Mouse (Mus musculus) spleen, postnatal 14 days (tissue): ENCODE data around the gene Stoml1.

ENCODE experiments used
- DNase-seq, 2 experiments: peaks; one replicate each; pipeline ENCODE4 v3.0.0; 2021 to 2022; ENCODE audit warnings: low spot score in 2 of 2

Gene Stoml1

DNA sequence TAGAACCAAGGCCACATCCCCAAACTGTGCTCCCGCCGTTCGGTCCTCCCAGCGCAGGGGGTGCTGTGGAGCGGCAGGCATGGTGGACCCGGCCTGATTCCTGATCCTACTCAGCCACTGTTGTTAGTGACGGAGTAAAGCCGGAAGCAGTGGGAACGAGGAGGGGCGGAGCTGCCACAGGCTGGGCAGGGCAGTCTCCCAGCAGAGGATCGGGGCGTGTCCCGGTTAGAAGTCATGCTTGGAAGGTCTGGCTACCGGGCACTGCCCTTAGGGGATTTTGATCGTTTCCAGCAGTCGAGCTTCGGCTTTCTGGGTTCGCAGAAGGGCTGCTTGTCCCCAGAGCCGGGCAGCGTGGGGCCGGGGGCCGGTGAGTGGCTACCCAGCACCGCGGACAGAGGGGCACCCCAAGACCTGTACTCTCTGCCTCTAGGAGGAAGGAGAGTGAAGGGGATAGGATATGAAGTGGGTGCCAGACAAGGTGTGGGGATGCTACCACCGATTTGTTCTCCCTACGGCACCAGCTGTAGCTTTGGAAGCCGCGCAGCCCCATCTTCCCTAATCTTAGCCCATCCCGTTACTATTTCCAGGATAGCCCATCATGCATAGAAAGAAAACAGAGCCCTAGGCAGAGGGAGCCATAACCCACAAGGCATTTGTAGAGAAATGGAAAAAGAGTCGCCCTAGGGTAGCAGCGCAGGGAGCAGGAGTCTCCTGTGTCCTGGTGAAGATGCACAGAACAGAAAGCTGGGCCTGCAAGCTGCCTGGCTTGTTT is at the start of gene Stoml1:
Stoml1 (plus strand) TSS at position 132 of the 772 bp plus-strand sequence.
- peak; percentile 87 to 93 for DNase-seq

DNA sequence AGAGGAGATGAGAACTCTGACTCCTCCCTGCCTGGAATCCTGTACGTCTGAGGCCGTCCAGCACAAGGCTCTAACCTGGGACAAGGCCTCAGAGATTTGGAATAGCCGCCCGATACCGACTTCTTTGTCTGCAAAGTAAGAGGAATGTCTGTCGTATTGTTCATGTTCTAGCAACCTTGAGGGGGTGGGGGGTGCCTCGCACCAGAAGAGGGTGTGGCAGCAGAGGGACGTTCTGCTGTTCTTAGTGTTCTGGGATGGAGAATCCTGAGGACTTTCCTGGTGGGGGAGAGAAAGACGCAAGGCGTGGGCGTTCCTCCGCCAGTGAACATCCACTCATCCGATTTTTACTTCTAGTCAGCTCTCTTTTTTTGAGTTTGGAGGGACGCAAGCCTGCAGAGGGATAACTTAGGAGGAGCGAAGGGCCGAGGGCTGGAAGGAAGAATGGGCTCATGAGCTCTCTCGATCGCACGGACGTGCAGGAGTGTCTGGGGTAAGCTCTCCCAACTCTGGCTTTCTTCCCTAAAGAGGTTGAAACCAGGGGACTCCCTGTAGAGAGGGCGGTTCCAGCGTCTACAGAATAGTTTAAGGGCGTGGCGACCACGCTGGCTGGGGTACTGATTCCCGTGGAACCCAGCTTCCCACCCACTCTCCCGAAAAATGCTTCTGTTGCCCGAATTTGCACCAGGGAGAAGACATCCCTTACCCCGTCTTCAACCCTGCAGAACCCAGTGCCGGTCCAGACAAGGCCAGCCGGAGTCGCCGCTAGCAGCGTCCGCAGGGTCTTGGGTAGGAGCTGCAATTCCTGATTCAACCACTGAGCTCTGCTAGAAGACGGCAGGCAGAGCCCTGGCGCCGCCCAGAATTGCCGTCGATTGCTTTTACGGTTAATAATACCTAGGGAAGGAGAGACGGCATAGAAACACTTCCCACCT is 49.2 kb upstream of the Stoml1 start, which contains the start of the genes Islr and Islr2:
Islr (minus strand) TSS at position 791 of the 932 bp plus-strand sequence.
Islr2 (minus strand) TSS at position 804 of the 932 bp plus-strand sequence.
- DNase-seq, result peak in 1 of 2 experiments; percentile 68

DNA sequence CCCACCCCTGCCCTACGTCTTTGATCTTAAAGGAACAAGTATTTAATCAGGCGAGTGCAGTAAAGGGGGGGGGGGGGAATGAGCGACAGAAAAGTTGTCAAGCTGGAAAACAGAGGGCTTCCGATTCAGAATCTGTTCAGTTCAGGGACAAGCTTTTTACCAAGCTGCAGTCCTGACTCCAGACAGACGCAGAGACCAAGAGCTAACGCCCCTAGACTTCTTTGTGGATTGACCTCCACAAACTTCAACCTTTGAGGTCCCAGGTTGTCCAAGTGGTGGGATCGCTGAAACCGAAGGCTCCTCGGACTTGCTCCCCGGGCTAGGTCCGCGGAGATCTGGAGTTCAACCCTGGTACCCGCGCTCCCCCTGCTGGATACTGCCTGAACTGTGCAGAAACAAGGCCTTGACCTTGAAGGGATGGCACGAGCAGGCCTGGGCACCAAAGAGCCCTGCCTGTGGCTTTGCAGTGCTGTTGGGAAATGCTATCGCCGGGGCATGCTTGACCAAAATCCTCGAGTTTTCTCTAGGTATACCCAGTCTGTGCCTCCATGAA is 48.4 kb upstream of the Stoml1 start:
- peak; percentile 90 to 95 for DNase-seq

DNA sequence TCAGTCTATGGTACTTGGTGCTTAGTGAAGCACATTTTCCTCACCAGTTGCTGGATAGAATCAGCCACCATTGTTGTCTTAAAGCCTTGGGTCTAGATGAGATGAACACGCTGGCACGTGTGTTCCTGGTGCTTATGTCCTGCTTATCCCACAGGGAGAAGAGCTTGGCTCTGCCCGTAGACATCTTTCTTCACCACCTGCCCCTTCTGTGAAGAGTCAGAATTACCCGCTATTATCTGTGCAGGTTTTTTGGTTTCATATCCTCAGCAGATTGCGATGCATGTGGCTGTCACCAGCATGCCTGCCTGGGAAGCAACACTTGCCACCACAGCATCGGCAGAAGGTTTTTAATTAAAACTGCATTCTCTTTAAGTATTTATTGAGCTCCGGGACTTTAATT is 47.0 kb upstream of the Stoml1 start:
- no peak for DNase-seq

DNA sequence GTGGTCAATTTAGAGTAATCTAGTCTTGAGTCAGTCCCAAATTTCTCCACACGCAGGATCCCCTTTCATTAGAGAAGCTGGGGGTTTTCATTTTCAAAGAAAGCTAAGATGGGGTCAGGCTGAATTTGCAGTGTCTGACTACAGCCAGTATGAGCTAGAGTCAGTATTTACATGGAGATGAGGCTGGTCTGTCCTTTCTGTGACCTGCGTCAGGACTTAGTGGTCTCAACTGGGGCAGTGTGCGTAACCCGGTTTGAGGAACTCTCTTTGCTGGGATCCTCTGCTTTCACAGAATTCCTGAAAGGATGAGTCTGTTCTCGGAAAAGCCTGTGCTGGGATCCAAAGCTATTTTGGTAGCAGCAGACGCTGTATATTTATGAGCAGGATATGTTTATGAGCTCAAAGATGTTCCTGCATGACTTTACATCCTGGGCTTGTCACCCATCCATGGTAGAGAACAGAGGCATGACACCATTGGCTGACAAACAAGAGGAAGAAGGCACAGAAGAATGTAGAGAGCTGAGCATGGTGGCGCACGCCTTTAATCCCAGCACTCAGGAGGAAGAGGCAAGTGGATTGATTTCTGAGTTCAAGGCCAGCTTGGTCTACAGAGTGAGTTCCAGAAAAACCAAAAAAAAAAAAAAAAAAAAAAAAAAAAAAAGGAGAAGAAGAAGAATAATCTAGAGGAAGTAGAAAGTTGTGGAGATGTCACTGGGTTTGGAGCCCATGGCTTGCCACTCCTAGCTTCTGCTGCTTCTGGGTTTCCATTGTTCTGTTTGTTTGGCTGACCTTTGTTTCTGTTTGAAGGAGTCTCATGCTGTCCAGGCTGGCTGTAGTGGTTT is 43.3 kb upstream of the Stoml1 start:
- no peak for DNase-seq

DNA sequence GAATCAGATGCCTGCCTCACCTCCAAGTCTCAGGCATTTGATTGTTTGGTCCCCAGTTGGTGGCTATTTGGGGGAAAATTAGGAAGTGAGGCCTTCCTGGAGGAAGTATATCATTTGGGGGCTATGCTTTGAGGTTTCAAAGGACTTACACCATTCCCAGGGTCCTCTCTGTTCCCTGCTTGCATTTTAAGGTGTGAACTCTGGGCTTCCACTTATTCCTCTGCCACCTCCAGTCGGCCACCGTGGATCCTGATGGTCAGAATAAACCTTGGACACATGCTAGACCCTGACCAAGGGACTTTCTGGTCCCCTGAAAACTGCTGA is 42.7 kb upstream of the Stoml1 start:
- DNase-seq, result no peak

DNA sequence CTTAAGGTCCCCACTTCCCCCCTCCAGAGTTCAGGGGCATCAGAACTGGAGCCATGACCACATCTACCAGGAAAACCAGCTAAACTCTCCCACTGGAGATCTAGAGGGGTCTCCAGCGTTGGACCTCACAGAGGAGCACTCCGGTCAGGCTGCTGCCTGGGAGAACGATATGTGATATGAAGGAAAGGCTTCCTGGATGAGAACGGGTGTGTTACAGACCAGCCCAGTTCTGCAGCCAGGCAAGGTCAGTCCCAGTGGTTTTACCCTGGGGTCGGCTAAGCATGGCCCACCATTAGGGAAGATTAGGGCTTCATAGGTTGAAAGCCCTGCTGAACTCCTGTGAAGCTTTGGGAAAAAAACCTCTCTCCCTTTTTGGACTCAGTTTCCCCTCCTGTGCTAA is 39.6 kb upstream of the Stoml1 start:
- no peak for DNase-seq

DNA sequence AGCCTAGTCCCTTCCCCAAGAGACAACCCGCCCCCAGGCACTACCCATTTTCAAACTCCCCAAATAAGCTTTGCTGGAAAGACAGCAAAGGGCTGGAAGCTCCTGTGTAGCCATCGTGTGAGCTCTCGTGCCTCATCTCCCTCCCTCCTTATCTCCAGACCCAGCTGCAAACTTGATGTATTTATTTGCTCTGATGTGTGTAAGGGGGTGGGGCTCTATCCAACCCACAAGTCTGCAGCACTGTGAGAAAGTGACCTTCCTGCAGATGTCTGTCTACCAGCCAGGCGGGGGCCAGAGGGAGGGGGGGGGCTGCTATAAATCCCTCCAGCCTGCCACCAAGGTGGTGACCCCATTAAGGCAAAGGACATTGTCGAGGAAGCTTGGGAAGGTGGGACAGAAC is 39.1 kb upstream of the Stoml1 start:
- DNase-seq, result peak in 1 of 2 experiments; percentile 38

DNA sequence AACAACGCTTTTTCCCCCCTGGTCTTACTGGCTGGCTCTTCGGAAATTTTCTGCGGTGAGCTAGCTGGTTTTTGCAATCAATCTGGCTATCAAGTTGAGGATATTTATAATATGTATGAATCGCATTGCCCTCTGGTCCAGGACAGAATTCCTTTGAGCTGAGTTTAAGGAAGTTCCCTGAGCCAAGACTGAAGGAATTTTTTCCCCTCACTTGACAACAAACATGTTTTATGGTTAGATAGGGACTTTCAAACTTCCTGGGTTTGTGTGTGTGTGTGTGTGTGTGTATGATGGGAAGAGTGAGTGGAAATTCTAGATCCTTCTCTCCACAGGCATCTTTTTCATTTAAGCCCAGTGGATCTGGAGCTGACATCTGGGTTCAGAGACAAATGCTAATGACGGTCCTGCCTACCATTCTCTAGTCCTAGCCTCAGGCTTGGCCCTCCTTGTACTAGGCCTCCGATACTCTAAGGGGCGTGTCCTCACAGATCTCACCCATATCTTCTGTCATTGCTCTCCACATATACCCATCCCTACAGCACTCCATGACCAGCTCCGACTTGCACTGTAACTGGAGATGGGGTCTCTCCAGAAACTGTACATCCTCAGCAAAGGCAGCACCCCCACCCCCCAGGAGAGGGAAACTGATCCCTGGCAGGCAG is 38.3 kb upstream of the Stoml1 start:
- DNase-seq, result no peak

DNA sequence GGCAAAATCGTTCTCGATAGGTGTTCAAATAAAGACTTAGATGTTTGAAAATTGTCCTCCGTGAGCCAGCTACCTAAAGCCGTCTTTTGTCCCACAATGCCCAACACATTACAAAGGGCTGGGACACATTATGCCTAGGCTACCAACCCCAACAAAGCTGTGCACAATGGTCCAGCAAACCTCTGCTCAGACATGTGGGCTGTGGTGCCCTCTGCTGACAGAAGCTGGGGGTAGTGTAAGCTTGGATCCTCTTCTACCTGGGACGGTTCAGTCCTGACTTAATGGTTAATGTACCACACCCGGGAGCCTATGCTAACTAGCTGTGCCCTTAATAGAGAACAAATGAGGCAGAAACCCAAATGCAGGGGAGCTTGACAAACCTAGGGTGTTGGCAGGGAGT is 36.6 kb upstream of the Stoml1 start:
- DNase-seq, result peak in 1 of 2 experiments; percentile 45

DNA sequence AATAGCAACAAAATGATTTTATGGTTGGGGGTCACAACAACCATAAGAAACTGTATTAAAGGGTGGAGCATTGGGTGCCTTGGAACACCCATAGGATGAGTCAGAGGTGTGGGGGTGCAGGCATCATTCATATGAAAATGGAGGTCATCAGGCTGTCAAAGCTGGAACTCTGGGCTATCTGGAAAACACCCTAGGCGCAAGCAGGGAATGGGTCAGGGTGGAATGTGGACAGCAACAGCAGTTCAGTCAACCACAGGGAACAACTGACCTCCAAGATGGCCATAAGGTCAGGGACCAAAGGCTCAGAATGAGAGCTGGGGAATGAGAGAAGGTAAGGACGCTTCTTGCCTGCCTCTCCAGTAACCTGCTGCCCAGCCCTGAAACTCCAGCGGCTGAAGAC is 34.4 kb upstream of the Stoml1 start:
- no peak for DNase-seq

DNA sequence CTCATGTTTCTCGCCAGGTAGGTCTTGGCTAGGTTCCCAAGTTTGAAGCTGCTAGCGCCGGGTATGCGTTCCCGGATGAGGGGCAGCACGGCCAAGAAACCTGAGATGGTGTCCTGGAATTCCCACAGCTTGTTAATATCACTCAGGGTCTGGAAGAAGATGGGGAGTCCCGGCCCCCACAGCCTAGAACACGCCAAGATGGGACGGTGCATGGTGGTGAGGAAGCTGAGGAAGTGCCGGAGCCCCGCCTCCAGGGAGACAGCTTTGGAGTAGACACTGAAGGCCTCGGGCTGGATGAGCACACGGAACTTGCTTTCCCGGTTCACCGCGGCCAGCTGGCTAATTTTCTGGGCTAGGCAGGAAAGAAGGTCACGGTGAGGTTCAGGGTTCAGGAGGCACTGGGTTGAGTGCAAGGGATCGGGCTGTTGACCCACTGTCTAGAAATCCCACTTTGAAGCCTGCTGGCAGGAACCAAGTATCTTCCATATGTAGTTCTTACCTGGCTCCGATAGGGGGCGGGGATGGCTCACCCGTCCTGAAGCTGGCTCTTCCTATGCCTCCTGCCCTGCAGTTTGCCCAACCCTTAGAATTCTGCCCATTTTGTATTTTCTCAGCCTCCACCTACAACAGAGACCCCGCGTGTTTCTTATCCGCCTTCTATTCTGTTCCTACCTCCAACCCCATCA is 32.6 kb upstream of the Stoml1 start:
- DNase-seq, result no peak

DNA sequence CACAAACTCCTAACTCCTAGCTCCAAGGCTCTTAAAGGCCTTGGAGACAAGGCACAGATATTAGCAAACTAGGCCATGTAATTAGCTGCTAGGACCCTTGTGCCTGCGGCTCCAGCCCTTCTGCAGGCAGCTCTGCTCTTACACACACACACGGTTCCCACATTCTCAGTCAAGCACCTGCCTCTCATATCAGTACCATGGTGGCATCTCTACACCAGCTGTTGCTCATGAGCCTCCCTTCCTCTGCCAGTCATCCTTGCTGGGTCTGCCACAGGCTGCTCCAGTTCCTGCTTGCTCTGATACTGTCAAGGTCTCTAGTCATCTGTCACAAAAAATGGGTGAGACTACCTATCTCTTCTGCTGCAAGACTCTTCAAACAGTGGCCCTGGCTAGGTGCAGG is 28.6 kb upstream of the Stoml1 start:
- DNase-seq, result no peak

DNA sequence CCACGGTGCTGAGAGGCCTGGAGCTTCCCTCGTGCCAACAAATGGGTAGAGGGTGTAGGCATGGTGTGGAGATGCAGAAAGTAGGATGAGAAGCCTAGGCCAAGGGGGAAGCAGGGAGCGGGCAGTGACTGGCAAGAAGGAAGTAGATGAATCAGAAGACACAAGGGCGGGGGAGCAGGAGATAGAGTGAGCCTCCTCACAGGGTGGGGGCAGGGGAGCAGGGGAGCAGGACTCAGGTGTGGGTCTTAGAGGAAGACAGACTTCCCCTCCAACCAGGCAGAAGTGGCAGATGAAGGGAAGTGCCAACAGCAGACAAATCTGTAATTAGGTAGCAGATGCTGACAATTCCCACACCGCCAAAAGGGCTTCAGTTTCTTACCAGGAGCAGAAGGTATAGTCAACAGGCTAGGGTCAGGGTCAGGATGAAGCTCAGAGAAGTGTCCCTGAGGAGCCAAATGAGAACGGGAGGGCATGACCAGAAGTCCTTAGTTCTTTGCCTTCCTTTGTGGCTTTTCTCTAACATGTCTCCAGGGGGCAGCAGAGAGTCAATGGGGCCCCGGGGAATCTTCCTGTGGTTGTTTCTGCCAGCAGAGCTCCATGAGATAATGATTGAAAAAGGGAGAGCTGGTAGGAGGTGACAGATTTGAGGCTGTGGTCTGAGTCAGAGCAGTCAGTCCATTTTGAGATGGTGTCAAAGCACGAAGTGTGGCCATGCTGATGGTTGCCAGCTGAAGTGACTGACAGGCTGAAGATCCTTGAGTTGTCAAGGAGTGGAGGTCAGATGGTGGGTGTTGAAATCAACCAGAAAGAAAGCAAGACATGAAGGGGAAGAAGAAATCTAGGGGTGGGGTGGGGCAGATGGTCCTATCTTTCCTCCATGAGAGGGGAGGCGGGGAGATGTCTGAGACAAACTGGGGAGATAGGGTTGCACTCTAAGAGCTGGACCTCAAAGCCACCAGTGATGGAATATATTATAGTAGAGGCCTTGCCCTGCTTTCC is 26.8 kb upstream of the Stoml1 start:
- peak in 1 of 2 experiments; percentile 63 for DNase-seq

DNA sequence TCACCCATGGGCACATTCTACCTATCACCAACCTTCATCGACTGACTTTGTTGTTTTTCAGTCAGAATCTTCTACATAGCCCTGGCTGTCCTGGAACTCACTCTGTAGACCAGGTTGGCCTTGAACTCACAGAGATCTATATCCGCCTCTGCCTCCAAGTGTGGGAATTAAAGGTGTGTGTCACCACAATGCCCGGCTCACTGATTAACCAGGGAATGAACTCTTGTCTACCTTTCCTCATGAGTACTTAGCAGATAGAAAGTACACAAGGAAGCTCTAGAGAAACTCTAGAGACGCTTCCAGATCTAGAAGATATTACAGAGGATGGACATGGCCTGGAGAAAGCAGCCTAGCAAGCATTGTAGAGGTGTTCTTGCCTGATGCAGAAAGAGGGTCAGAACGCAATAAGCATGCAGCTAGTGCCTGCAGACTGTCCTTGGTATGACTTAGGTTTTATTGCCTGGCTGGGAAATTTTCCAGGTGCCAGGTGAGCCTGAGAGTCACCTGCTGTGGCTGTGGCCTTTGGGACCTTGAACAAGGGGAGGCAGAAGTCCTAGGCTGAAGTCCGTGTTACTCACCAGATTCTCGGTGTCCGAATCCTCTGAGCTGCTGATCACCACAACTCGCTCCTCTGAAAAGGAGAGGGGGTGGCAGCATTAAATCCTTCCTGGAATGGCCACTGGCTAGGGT is 24.0 kb upstream of the Stoml1 start:
- DNase-seq, result no peak

DNA sequence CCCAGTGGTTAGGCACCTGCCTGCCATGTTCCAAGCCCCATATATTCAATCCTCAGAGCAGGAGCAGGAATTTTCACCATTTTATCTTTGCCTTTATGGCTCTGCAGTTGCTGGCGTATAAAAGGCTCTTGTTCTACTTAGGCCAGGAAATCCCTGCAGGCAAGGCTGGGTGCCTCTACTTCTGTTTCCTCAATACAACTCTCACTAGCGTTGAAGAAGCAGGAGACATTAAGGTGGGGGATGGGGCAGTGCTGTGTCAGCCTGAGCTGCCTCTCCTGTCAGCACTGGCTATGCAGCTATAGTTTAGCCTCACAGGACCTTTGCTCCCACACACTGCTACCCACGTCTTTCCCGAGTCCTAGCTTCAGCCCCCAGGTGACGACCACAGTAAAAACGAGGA is 21.2 kb upstream of the Stoml1 start:
- DNase-seq, result no peak

DNA sequence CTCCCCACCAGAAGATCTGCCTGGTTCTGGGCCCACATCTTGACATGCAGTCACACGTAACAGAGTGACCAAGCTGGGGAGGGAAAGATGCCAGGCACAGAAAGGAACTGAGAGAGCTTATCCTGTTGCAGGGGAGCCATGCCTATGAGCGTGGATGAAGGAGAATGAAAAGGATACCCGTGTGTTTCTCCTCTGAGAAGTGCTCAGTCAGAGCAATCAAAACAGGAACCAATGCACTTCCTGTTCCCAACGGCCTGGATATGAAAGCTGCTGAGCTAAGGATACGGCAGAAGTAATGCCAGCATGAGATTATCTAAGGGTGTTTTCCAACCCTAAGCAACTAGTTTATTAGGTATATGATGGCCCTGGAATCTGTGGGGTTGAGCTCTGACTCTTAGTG is 20.6 kb upstream of the Stoml1 start:
- no peak for DNase-seq

DNA sequence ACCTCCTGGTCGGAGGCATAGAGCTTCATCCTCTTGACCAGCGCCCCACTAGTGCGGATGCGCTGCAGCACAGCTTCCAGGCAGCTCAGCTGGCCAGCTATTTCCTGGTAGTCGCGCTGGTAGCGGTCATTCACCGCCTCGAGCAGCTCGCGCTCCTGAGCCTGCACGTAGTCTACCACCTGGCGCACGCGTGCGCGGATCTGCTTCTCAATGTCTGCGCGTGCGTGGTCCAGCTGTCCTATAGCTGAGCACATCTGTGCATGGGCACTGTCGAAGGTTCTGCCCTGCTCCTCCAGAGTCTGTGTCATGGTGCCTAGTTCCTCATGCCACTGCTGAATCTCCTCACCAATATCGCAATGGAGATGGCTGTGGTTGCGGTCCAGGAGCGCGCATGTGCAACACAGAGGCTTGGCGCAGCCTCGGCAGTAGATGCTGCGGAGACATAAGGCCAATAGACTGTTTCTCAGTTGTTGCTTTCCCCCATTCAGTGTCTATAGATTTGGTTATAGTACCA is 18.4 kb upstream of the Stoml1 start:
- no peak for DNase-seq
